Mouse (Mus musculus): Measurements from ENCODE around the gene 5830411N06Rik.

The 5830411N06Rik gene

DNA sequence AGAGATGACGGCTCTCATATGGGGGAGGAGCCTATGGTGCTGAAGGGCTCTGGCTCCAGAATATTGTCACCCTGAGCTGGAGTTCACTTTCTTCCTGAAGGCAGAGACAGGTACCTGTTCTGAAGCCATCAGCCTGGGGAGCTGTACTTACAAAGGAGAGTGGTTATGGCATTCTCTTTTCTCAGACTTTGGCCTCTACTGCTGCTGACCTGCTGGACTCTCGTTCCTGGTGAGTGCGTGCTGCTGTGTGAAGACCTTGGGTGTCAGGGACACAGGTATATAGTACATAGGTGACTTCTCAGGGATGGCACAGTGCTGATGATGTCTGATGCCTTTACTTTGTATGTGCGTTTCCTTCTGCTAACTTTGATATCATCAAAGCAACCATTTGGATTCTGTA lies at the start of gene 5830411N06Rik:
TSS of gene 5830411N06Rik (plus strand) at position 69 of the 400 bp plus-strand sequence.
- no peak for DNase-seq (ENCODE audit: low read depth, low spot score)

DNA sequence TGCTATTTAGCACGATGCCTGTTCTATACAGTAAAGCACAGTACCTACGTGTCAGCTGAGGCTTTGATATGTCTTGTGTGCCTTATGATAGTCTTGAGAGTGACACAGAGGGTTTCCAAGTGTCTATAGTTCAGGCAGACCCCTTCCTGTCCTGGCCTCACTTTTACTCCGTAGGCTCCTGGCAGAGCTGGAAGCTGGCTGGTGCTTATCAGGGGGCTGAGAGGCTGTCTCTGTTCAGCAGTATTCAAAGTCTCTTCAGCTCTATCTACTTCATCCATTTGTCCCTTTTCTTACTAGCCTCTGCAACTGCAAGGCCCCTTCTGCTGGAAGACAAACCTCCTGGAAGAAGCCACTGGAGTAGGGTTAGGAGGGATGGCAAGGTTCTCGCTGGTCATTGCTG lies 46.0 kb upstream of the 5830411N06Rik start:
- no peak for DNase-seq (ENCODE audit: low read depth, low spot score)

DNA sequence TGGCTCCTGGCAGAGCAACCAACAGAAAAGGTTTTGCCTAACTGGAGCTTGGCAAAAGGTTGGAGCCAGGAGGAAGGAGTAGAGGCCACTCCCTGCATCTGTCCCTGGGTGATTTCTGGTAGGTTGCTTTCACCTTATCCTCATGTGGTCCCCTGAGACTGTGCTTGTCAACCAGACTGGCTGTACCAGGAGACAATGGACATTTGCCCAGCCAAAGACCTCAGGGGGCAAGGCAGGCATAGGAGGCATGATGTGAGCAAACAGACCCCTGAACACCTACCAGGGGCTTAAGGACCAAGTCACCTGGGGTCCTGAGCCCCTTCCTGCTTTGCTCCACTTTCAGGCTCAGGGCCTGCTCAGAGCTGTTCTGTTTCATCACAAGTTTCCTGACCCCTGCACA lies 41.2 kb upstream of the 5830411N06Rik start, which contains the start of gene Olfr524:
TSS of gene Olfr524 (minus strand) at position 101 of the 400 bp plus-strand sequence.
- no peak for DNase-seq (ENCODE audit: low read depth, low spot score)

DNA sequence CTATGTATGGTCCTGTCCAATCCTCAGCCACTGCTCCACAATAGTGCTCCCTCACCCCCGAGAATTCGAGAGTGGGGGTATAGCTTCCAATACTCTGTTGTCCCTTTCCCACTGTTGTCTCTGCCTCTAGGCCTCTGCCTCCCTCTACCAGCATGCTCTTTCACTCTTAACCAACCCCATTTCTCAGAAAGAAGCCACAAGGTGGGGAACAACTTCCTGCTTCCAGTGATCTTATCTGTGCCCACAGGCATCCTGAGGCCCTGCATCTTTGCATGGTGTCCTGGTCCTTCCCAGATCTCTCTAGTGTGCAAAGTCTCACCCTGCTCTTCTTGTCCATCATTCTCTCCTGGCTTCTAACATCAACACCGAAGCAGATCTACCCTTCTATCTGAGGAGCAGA lies 40.2 kb upstream of the 5830411N06Rik start:
- DNase-seq (ENCODE audit: low read depth, low spot score): no peak

DNA sequence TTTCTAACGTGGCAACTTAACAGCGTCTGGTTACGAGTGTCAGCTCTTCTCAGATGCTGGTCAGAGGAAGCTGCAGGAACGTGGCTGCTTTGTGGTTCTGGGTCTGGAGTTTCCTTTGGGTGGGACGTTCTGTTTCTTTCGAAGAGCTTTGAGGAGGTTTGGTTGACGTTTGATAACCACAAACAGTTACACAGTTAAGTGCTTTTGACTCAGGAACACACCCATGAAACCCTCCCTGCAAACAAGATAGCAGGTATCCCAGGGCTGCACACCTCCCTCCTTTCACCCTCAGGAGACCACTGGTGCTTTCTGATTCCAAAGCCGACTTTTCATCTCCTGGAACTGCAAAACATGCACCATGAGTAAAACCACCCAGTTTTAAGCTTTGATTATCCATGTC lies 38.9 kb upstream of the 5830411N06Rik start:
- no peak for DNase-seq (ENCODE audit: low read depth, low spot score)

DNA sequence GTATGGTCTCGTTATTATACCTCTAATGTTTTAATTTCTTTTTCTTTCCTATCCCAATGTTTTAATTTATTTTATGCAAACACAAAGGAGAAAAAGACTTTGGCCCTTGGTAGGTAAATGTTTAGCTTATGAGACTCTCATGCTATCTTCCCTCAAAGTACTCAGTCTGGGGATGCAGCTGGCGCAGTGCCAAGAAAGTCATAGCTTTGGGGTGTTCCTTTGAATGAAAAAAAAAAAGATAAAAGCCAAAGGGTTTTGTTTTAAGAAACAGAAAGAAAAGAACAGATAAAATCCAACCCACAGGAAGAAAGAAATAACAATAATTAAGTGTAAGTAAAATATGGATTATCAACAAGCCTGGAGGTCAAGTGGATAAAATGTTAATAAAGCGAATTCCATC lies 38.4 kb upstream of the 5830411N06Rik start:
- no peak for DNase-seq (ENCODE audit: low read depth, low spot score)

DNA sequence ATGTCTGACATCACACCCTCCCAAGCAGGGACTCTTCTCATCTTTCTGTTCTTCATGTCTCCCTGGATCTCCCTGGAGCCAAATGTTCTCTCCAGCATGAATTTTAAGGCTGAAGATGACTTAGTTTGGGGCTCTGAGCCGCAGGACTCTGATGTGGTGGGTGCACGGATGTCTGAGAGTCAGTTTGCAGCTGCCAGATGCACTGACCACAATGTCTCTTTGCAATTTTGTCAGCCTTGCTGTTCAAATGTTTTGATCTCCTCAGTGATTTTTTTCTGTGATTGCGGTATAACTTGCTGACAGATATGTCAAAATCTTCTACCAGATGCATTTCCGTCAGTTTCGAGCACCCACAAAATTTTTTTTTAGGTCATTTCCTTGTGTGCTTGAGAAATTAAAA lies 33.2 kb upstream of the 5830411N06Rik start:
- DNase-seq (ENCODE audit: low read depth, low spot score): no peak

DNA sequence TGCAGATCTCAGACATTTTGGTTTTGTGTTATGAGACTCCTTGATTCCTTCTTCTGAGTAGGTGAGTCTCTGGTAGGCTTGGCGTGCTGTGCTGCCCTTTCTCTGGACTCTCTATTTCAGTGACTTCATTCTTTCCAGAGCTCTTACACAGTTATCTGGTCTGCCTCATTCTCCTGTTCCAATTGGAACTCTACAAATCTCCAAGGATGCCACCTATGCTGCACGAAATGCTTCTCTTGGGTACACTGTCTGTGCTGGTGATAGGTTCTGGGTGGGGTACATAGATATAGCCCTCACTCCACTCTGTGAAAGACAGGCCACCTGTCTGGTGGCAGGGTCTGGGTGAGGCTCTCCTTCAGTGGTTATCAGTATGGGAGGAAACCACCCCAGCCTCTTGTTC lies 29.1 kb upstream of the 5830411N06Rik start, which contains the start of gene Cd163l1:
TSS of gene Cd163l1 (plus strand) at position 301 of the 400 bp plus-strand sequence.
- DNase-seq (ENCODE audit: low read depth, low spot score): no peak

DNA sequence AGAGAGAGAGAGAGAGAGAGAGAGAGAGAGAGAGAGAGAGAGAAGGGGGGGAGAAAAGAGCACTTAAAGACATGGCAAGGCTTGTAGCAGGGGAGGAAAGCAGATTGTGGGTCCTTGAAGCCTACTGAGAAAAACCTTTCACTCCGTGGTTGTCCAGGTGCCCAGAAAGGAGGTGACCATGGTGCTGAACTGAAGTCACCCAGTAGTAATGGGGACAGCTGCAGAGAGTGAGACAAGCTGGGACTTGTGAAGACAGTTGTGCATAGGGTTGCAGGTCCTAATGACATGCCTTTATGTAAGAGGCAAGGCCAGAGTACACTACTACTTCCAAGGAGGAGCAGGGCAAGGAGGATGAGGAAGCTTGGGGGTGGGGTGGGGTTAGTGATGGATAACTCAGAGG lies 27.8 kb upstream of the 5830411N06Rik start:
- no peak for DNase-seq (ENCODE audit: low read depth, low spot score)

DNA sequence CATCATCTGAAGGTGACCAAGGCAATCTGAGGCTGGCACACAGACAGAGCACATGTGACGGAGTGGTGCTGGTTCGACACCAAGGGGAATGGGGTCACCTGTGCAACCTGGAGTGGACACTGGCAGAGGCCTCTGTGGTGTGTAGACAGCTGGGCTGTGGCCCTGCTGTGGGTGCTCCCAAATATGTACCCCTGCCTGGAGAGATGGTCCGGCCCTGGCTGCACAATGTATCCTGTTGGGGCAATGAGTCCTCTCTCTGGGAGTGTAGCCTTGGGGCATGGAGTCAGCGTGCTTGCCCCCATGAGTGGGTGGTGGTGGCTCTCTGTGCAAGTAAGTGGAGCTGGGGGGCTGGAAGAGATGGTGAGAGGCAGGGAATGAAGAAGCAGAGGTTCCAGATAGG lies 26.7 kb upstream of the 5830411N06Rik start:
- no peak for DNase-seq (ENCODE audit: low read depth, low spot score)

DNA sequence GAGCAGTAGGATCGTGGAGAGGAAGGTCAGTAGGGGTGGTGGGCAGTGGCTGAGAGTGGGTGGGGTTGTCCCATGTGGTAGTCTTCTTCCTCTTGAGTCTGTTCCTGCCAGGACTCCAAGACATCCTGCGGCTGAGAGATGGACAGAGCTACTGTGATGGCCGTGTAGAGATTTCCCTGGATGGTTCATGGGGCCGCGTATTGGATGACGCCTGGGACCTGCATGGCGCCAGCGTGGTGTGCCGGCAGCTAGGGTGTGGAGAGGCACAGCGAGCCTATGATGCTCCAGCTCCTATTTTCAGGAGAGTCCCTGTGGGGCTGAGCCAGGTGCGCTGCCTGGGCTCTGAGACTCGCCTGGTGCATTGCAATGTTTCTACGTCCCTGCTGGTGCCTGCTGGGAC lies 22.9 kb upstream of the 5830411N06Rik start:
- no peak for DNase-seq (ENCODE audit: low read depth, low spot score)

DNA sequence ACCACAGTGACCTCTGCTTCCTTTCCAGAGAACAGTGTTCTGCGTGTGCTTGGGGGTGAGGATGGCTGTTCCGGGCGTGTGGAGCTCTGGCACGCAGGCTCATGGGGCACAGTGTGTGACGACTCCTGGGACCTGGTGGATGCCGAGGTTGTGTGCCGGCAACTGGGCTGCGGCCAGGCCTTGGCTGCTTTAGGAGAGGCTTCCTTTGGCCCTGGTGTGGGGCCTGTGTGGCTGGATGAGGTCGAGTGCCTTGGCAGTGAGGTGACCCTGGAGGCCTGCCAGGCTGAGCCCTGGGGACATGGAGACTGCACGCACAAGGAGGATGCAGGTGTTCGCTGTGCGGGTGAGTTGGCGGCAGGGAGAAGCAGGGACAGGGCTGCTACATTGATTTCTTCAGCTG lies 18.6 kb upstream of the 5830411N06Rik start:
- DNase-seq (ENCODE audit: low read depth, low spot score): no peak

DNA sequence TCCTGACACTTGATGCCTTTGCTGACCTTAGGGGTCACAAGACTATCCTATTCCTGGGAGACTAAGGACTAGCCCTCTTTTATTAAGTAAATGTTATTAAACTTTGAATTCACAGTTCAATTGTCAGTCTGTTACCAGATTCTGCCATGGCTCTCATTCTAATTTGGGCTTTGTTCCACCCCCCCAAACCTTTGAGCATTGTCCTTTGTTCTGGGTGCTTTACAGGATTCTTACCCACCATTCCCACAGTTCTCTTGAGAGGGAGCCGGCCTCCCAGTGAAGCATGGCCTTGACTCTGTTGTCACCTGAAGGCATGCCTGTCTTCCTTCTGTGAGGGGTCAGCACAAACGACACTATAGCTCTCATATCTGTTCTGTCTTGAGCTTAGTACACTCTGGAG lies 16.1 kb upstream of the 5830411N06Rik start:
- no peak for DNase-seq (ENCODE audit: low read depth, low spot score)

DNA sequence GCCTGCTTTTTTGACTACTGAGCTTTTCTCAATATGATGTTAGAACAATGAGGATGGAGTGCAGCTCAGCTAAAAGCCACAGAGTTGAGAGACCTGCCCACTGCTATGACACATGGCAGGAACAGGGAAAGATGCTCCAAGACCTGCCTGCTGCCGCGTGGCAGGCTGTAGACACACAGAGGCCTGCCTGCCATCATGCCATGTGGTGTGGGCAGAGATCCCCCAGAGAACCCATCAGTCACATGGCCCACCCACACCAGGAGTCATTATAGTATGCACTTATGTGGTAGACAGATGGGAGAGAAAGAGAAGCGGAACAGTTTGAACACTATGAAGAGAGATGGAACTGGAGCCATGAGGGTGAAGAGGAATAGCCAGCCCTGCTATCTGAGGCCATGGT lies 13.4 kb upstream of the 5830411N06Rik start:
- no peak for DNase-seq (ENCODE audit: low read depth, low spot score)

DNA sequence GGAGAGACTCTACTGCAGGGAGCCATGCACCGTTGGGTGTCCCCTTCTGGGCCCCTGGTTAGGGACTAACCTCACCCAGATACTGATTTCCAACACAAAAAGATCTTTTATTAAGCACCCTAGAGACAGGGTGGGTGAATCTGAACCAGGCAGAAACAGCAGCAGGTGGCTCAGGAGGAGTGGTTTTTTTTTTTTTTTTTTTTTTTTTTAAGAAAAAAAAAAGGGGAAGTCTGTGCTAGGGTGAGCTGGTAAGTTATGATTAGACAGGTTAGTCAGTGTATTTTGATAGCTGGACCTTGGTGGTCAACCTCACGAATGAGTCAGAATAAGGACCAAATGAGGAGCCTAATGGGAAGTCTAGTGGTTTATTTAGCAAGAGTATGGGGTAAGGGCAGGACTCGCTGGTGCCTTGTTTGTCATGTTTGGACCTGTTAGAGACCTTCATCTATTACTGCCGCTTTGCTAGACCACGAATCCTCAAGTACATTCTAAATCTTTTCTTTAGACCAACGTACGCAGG lies 6.8 kb downstream of the 5830411N06Rik start:
- no peak for DNase-seq (ENCODE audit: low read depth, low spot score)

DNA sequence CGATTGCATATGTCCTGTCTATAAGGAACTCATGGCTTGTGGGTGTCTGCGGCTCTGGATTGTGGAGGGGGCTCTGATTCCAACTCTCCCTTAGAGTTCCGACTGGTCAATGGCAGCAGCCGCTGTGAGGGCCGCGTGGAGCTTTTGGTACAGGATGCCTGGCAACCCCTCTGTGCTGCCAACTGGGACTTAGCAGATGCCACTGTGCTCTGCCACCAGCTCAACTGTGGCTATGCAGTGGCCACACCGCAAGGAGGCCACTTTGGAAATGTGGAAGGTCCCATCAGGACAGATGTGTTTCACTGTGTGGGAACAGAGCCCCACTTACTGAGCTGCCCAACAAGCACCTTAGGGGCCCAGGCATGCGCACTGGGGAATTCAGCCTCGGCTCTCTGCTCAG lies 48.7 kb downstream of the 5830411N06Rik start:
- DNase-seq (ENCODE audit: low read depth, low spot score): no peak

DNA sequence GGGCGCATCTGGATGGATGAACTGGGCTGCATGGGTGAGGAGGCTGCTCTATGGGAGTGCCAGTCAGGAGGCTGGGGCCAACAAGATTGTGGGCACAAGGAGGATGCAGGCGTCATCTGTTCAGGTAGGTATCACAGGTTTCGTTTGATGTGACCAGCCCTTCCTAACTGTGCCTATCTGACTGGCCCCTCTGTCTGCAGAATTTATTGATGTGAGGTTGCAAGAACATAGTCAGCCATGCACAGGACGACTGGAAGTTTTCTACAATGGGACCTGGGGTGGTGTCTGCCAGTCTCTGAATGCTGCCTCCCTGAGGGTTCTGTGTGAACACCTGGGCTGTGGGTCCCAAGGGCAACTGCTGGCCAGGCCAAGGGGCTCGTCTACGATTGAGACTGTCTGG lies 49.8 kb downstream of the 5830411N06Rik start:
- no peak for DNase-seq (ENCODE audit: low read depth, low spot score)

DNA sequence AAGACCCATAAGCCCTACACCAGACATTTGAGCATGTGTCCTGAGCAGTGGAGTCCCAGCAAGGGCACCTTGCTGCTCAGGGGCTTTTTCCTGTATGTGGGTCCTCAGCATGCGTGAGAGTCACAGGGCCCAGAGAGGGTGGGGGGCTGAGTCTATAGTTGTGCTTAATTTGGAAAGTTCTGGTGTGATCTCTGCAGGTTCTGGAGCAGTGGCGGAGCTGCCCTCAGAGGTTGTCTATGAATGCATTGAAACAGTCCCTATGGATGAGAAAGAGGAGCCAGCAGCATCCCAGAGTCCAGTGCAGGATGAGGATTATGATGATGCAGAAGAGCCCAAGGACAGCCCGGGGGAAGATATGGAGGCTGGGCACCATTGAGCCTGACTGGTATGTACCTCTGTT lies 52.3 kb downstream of the 5830411N06Rik start:
- DNase-seq (ENCODE audit: low read depth, low spot score): no peak

DNA sequence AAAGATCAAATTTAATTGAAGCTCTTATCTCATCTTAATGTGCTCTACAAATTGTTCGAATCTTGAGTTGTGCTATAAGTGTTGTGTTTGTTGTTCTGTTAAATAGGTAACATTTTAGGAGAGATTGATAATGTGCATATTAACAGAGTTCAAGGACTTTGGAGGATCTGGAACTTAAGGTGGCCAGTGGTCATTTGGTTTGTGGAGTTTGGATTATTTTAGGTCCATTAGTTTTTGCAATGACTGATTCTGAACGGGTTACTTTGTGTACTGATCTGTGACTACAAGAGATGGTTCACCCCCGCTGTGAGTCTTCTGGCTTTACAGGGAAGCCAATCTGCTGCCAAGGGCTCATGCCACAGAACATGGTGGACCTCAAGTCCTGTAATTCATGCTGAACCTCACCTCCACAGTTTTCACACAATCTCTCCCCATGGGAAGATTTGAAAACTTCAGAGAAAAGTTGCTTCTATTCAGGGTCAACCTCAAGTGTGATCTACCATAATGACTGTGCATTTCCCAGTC lies 72.8 kb downstream of the 5830411N06Rik start:
- DNase-seq (ENCODE audit: low read depth, low spot score): no peak

DNA sequence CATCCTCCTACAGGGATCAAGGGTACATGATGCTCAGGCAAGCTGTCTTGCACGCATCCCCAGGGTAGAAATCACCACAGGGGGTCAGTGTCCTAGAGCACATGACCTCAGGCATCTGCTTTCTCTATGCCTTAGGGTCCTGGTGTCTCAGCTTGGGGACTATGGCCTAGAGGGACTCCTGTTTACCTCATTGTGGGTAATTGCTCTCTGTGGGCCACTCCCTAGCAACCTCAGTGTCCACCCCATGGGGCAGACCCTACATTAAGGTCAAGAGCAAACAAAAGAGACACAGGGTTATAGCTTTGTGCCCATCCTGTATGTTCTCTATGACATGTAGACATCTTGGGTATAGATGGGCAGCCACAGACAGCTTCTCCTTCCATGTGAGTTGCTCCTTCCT lies 73.5 kb downstream of the 5830411N06Rik start, which contains the start of gene Olfr525:
TSS of gene Olfr525 (plus strand) at position 301 of the 400 bp plus-strand sequence.
- DNase-seq (ENCODE audit: low read depth, low spot score): no peak

DNA sequence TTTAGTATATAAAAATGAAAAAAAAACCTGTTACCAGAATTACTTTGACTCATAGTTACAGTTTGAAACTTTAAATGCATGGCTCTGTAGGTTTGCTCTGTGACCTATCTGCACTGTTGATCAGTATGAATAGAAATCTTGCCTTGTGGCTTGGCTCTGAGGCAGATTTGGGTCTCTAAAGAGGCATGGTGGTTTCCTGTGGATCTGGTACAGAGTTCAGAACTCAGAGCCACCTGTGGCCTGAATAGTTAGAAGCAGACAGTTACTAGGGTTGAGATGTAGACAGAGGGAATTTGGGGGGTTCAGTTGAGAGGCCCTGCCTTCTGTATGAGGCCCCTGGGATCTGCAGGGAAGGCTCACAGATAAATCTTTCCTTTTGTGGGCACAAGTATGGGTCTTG lies 74.1 kb downstream of the 5830411N06Rik start:
- DNase-seq (ENCODE audit: low read depth, low spot score): no peak

DNA sequence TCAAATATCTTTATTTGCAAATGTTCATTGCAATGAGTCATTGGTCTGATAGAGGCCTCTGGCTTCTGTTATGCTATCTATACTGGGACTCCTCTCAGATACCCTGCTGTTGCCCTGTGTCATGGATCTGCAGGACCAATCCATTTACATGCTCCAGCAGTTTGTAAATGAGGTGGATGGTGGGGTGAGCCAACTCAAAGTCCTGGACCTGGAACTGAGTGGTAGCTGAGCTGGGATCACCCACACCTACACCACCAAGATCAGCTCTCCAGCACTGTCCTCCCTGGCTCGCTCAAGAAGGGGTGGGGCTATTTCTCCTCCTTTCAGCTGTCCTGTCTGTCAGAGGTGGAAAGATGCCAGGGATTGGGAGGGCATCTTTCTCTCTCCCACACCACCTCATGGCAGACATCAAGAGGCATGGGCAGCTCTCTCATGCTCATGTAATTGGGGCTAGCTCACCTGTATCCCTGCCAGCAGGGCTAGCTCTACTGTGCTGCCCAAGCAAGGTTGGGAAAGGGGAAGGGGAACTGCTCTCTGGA lies 82.8 kb downstream of the 5830411N06Rik start:
- DNase-seq (ENCODE audit: low read depth, low spot score): no peak

DNA sequence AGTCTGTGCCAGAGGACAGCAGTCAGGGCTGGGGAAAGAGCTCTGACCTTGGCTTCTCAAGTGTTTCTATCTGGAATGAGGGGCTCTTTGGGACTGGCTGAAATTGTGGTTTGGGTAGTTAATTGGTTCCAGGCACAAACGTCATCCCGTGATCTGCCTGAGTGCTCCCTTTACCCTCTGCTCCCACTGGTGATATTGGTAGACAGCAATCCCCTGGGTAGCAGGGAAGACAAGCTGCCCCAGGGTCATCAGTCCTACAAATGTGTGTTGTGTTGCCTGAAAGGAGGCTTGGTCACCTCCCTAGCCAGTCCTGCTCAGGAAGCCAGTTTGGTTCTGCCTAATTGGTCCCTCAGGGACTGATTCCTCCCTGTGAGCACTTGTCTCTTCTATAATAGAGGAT lies 86.6 kb downstream of the 5830411N06Rik start, which contains the start of gene Olfr527:
TSS of gene Olfr527 (plus strand) at position 301 of the 400 bp plus-strand sequence.
- DNase-seq (ENCODE audit: low read depth, low spot score): no peak

All from embryo, embryonic 11.5 days (tissue).